Mouse (Mus musculus) liver, embryonic 13.5 days (tissue): ENCODE data around the gene 4930558K02Rik. TPM values are rescaled to one million over a fixed set of nuclear protein-coding genes. Genes with fewer than 3 reads are reported as not detected.
A peak's percentile ranks its signal among the peaks of the same experiment; 100 is the strongest.

Experiments
- ATAC-seq: fragments of 200-750 bp; cut with Nextera tagmentation; 2 replicates; pipeline ENCODE4 v1.8.0; 2017; ENCODE audit warnings: low read depth, mild to moderate bottlenecking, moderate number of reproducible peaks, moderate library complexity
- DNase-seq: peaks from one replicate; pipeline ENCODE4 v3.0.0; 2022
- H3K27ac ChIP-seq: fragments of 300-500 bp; sonication (generic); 2 replicates; pipeline ENCODE4 v1.5.1; 2015; ENCODE audit warnings: moderate library complexity, mild to moderate bottlenecking, inconsistent platforms
- H3K27me3 ChIP-seq: fragments of 300-500 bp; sonication (generic); 2 replicates; pipeline ENCODE4 v1.6.1; 2015; ENCODE audit warnings: mild to moderate bottlenecking, inconsistent platforms
- H3K36me3 ChIP-seq: fragments of 300-500 bp; sonication (generic); 2 replicates; pipeline ENCODE4 v1.6.1; 2015; ENCODE audit warnings: mild to moderate bottlenecking, inconsistent platforms
- H3K4me1 ChIP-seq: fragments of 300-500 bp; sonication (generic); replicated peaks from 2 replicates; pipeline ENCODE4 v1.6.1; 2015; ENCODE audit warnings: inconsistent platforms
- H3K4me2 ChIP-seq: fragments of 300-500 bp; sonication (generic); 2 replicates; pipeline ENCODE4 v1.6.1; 2015; ENCODE audit warnings: inconsistent platforms, mild to moderate bottlenecking, moderate library complexity
- H3K4me3 ChIP-seq: fragments of 300-500 bp; sonication (generic); replicated peaks from 2 replicates; pipeline ENCODE4 v1.5.1; 2015; ENCODE audit warnings: mild to moderate bottlenecking, inconsistent platforms
- H3K9ac ChIP-seq: fragments of 300-500 bp; sonication (generic); 2 replicates; pipeline ENCODE4 v1.6.1; 2015; ENCODE audit warnings: mild to moderate bottlenecking, inconsistent platforms
- H3K9me3 ChIP-seq: fragments of 300-500 bp; sonication (generic); replicated peaks from 2 replicates; pipeline ENCODE4 v1.6.1; 2016; ENCODE audit warnings: inconsistent platforms
- WGBS: fragments of 180-500 bp; shearing (Covaris S2); methylation state at CpG from one replicate; pipeline ENCODE4 v1.1.7; 2015; ENCODE audit not compliant: insufficient replicate concordance; 5-methylcytosine and 5-hydroxymethylcytosine counted together
- polyA plus RNA-seq: library from polyadenylated mRNA; unstranded; fragments of >200 nt; fragmentation: Nextera tagmentation; extraction: Ambion mirVana; gene quantifications from 2 replicates; pipeline ENCODE4 v1.2.1, GENCODE M21; 2015

The 4930558K02Rik gene
- polyA plus RNA-seq, 1 experiment from 2014 or later: not detected

DNA sequence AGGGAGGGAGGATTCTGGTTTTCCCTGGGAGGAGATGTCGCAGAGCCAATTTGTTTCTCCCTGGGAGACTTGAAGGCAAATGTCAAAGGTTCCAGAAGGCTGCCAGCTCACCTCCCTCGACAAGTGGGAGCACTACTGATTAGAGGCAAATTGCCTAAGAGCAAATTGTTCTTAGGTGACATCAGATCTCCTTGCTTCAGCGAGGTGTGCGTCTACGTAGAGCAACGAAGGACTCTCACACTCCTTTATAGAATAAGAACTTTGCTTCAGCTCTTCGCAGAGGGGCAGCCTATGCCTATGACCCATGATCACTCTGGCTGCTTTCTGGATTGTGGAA, 65.8 kb downstream of the 4930558K02Rik start:
- Histone ChIP-seq H3K27me3 (no peaks in the 10 kb centered on the region), H3K27ac (no peak overlapping the region), H3K9me3 (no peaks in the 10 kb centered on the region), H3K4me2 (no peak overlapping the region), H3K4me3 (no peak overlapping the region), H3K9ac (no peak overlapping the region), H3K4me1 (peaks cover 2% of the 10 kb centered on the region; the same call in 1 of the 2 replicates), H3K36me3 (no peaks in the 10 kb centered on the region)
- DNase-seq: no peak
- ATAC-seq: no peak
- 68% methylated on average over 7 of the region's 7 CpGs for WGBS

DNA sequence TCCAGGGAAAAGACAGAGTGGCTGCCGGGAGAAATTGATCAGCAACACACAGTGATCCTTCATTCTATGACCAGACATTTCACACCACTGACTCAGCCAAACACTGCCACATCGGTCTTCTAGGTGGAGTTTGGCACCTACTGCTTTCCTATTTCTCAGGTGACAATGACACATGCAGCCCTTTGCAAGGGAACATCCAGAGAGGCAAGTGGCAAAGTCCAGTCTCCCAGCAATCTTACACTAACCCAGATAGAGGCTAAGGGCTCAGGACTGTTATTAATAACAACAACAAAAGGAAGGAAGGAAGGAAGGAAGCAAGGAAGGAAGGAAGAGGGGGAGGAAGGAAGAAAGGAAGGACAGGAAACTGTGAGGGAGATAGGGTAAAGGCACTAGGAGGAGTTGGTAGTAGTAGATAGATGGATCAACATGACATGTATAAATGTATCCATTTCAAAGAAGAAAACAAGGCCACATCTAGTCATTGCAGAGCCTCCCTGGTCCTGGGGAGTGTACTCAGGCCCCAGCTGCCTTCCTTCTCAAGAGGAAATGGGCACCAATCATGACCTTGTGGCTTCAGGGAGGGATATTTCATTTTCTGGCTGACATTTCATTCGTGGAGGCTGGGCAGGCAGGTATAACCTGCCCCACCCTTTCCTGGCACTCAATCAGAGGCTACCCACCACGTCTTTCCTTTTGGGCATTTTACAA, 66.3 kb downstream of the 4930558K02Rik start:
- DNase-seq (no peak), ATAC-seq (no peak)
- Histone ChIP-seq H3K4me3 (no peak overlapping the region), H3K9ac (no peak overlapping the region), H3K27ac (no peak overlapping the region), H3K27me3 (no peaks in the 10 kb centered on the region), H3K4me1 (0 out of 2 replicates have a peak, but pooled peaks cover 2% of the 10 kb centered on the region), H3K36me3 (no peaks in the 10 kb centered on the region), H3K4me2 (no peak overlapping the region), H3K9me3 (no peaks in the 10 kb centered on the region)
- 41% methylated on average over 4 of the region's 4 CpGs for WGBS

DNA sequence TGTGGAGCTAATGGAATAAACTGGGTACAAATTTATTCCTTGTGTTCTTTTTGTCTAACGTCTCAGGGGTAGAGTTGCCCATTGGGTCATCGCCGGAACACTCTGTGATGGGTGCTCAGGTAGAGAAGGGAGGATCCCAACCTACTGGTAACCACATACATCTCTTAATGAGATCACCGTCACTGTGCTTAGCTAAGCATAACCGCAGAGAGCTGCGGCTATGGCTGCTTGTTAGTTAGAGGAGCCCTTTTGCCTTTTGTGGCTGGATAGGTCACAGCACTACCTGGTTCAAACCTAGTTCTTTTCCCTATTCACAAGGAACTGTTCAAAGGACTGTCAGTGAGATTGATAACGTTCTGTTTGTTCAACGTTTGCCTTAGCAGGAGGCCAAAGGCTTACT, 70.4 kb downstream of the 4930558K02Rik start:
- WGBS: 76% methylated on average over 8 of the region's 8 CpGs
- ATAC-seq (no peak), DNase-seq (no peak)
- Histone ChIP-seq H3K4me3 (no peak overlapping the region), H3K27ac (no peak overlapping the region), H3K27me3 (no peaks in the 10 kb centered on the region), H3K4me2 (no peak overlapping the region), H3K36me3 (no peaks in the 10 kb centered on the region), H3K9me3 (no peaks in the 10 kb centered on the region), H3K9ac (no peak overlapping the region), H3K4me1 (0 out of 2 replicates have a peak, but pooled peaks cover 3% of the 10 kb centered on the region)

DNA sequence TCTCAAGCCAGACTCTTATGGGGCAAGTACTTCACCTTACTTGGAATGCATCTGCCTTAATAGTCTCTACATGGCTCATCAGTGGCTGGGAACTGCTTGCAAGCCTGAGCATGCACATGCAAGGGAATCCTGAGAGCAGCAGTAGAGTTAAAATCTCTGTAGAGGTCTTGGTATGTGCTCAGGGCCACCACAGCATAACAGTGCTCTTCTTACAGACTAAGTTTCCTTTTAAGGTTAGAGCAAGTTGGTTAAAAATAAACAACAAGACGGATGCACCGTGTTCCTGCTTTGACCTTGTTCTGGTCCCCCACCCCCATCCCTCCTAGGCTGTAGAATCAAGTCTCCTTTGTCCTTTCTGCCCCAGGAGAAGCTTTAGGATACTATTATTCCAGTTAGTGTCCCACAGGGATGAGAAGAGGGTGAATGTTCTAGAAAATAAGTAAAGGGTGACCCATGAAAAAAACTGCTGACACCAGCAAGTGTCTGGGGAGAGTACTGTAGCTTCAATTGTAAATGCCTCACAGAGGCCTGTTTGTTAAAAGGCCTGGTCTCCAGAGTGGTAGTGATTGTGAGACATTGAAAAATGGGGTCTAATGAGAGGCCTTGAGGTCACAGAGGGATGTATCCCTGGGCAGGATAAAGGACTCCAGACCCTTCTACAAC, 71.5 kb downstream of the 4930558K02Rik start:
- no peaks in the 10 kb centered on the region for H3K27me3 ChIP-seq
- 0 out of 2 replicates have a peak, but pooled peaks cover 5% of the 10 kb centered on the region for H3K4me1 ChIP-seq
- no peak for ATAC-seq
- no peak overlapping the region; the same call in 1 of the 2 replicates for H3K27ac ChIP-seq
- no peaks in the 10 kb centered on the region for H3K9me3 ChIP-seq
- no peak for DNase-seq
- WGBS: 28% methylated on average over 2 of the region's 2 CpGs
- H3K36me3 ChIP-seq: no peaks in the 10 kb centered on the region
- no peak overlapping the region for H3K4me3 ChIP-seq
- no peak overlapping the region for H3K9ac ChIP-seq
- H3K4me2 ChIP-seq: no peak overlapping the region

DNA sequence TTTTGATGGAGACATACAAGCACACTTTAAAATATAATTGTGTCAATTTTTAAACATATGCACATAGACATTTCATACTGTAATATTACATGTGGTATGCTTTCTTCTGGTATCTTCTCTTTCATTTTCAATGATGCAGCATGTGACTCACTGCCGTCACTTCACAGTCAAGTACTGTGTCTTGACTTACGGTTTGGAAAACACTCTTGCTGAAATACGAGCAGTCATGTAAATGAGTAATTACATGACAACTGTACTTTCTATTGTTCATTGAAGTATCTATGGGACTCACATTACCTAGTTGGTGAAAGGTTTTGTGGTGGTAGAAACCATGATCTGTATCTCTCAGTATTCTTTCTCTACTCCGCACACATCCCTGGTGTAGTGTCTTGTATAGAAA, 72.3 kb downstream of the 4930558K02Rik start:
- Histone ChIP-seq H3K4me1 (peaks cover 11% of the 10 kb centered on the region; the same call in 1 of the 2 replicates), H3K9ac (no peak overlapping the region)
- WGBS: 78% methylated on average over 4 of the region's 4 CpGs

DNA sequence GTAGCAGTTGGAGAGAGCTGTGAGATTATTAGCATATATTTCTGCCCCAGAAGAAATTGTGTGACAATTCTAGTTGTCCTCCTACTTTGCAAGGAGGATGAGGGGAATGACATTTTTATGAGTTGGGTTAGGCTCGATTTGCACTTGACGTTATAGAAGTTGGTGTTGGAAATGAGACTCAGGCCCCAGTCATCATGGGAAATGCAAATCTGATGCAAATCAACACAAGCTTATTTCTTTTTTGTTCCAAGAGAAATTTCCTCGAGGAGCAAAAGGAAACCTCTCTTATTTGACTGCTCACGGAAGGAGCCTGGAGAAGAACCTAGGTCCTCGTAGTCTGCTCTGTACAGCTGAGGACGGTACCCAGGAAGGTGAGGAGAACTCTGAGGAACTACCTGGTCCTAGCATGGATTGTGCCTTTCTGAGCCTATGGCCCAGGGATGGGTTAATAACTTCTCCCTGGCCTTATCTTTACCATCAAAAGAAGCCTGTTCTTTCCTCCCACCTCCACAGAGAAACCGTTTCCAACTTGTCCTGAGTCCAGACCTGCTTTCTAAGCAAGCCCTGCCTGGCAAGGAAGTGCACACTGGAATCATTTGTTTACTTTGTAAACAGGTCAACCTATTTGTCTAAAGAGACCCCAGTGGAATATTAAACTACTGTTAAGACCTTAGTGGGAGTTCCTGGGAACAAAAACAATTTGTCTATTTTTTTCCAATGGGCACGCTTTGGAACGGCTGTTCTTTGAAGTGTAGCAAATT, 76.6 kb downstream of the 4930558K02Rik start:
- no peaks in the 10 kb centered on the region for H3K36me3 ChIP-seq
- H3K4me1 ChIP-seq: peaks cover 8% of the 10 kb centered on the region; the same call in 1 of the 2 replicates
- H3K27me3 ChIP-seq: no peaks in the 10 kb centered on the region
- H3K9me3 ChIP-seq: no peaks in the 10 kb centered on the region
- no peak; the same call in 1 of the 2 replicates for ATAC-seq
- WGBS: 67% methylated on average over 9 of the region's 9 CpGs
- no peak overlapping the region for H3K4me3 ChIP-seq
- no peak overlapping the region for H3K9ac ChIP-seq
- DNase-seq: no peak
- H3K27ac ChIP-seq: no peak overlapping the region
- no peak overlapping the region for H3K4me2 ChIP-seq

More for the DNA sequence above, 72.3 kb downstream of the 4930558K02Rik start:
- Histone ChIP-seq H3K4me3 (no peak overlapping the region), H3K27ac (no peak overlapping the region), H3K9me3 (no peaks in the 10 kb centered on the region), H3K27me3 (no peaks in the 10 kb centered on the region), H3K4me2 (no peak overlapping the region), H3K36me3 (no peaks in the 10 kb centered on the region)
- no peak for DNase-seq
- no peak for ATAC-seq

DNA sequence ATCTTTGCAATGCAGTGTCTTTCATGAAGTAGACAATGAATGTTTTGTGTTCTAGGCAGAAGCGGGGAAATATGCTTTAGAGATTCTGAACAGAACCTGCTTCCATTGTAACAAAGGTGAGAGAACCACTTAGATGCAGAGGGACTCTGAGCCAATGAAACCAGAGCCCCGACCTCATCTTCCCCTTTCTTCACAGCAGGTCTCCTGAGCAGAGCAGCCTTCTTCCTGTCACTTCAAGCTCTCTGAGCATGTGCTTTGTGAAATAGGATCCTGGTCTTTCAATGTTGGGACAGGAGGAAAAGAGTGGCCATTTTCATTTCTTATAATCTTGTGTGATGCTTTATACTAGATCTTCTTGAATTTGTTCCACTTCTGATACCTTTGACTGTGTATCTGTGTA, 79.3 kb downstream of the 4930558K02Rik start:
- H3K9me3 ChIP-seq: no peaks in the 10 kb centered on the region
- no peaks in the 10 kb centered on the region for H3K36me3 ChIP-seq

DNA sequence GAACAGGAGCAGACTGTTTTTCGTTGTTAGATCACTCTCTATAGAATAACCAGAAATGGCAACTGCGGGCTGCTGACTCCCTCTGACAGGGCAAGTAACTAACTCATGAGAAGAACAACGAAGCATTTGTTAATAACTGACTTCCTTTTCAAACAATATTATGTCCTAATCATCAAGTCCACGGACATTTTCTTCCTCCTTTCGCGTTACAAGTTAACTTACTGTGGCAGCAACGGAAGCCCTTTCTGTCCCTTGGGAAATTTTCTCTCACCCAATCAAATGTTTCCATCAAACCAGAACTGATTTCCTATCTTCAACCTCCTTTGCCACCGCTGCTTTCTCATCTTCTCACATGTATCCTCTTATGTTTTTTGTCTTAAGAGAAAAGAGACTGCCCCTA, 82.2 kb downstream of the 4930558K02Rik start:
- Histone ChIP-seq H3K9me3 (no peaks in the 10 kb centered on the region), H3K9ac (no peak overlapping the region), H3K4me2 (no peak overlapping the region), H3K4me1 (peaks cover 39% of the 10 kb centered on the region), H3K27me3 (no peaks in the 10 kb centered on the region), H3K4me3 (no peak overlapping the region), H3K36me3 (no peaks in the 10 kb centered on the region), H3K27ac (peak overlapping the region; percentile 53)
- 73% methylated on average over 8 of the region's 8 CpGs for WGBS
- ATAC-seq (no peak), DNase-seq (no peak)

More for the DNA sequence above, 79.3 kb downstream of the 4930558K02Rik start:
- ATAC-seq (no peak), DNase-seq (no peak)
- no peak overlapping the region for H3K27ac ChIP-seq
- 39% methylated on average over 2 of the region's 2 CpGs for WGBS
- no peaks in the 10 kb centered on the region for H3K27me3 ChIP-seq
- H3K4me3 ChIP-seq: no peak overlapping the region
- H3K4me2 ChIP-seq: no peak overlapping the region
- H3K4me1 ChIP-seq: peaks cover 22% of the 10 kb centered on the region
- no peak overlapping the region for H3K9ac ChIP-seq

DNA sequence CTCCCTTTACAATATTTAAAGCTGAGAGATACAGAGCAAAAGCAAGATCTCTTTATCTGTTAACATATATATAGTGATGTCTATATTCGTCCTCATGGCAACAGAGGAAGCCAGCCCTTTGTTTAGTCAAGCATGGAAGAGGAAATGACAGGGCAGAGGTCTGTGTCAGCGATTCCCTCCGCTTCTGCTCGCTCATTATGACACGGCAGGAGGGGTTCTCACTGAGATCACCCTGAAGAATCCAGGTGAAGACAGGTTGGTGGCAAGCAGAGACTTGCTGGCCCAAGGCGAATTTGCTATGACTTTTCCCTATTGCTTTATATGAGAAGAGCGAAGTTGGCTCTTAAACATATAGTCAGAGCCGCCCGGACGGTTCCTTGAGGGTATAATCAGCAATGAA, 83.3 kb downstream of the 4930558K02Rik start:
- DNase-seq: peak; percentile 37
- Histone ChIP-seq H3K27me3 (no peaks in the 10 kb centered on the region), H3K4me3 (no peak overlapping the region), H3K36me3 (no peaks in the 10 kb centered on the region), H3K9ac (no peak overlapping the region), H3K4me1 (peaks cover 43% of the 10 kb centered on the region), H3K4me2 (peak overlapping the region; percentile 23; the same call in 1 of the 2 replicates), H3K9me3 (no peaks in the 10 kb centered on the region), H3K27ac (peak overlapping the region; percentile 97)
- peak; percentile 14; the same call in 1 of the 2 replicates for ATAC-seq
- 51% methylated on average over 10 of the region's 10 CpGs for WGBS

DNA sequence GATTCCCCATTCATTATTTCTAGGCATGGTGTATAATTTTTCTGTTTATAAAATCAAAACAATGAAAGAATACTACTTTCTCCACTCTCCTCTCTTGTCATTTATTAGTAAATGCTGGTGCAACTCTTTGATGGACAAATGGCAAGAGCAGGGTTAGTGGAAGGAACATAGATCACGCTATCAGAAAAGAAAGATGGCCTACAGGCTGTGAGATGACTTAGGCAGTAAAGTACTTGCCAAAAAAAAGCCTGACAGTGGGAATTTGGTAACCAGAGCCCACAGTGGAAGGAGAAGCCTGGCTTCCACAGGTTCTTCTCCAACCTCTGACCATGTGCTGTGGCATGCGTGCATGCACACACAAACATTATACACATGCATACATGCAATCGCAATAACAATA, 84.4 kb downstream of the 4930558K02Rik start:
- no peaks in the 10 kb centered on the region for H3K27me3 ChIP-seq
- H3K4me3 ChIP-seq: no peak overlapping the region
- DNase-seq: no peak
- WGBS: 81% methylated on average over 3 of the region's 3 CpGs
- H3K27ac ChIP-seq: peak overlapping the region; percentile 97
- H3K4me1 ChIP-seq: peaks cover 43% of the 10 kb centered on the region
- no peaks in the 10 kb centered on the region for H3K36me3 ChIP-seq
- H3K9me3 ChIP-seq: no peaks in the 10 kb centered on the region
- peak overlapping the region; percentile 53 for H3K4me2 ChIP-seq
- ATAC-seq: peak; percentile 54
- peak overlapping the region; percentile 54; the same call in 1 of the 2 replicates for H3K9ac ChIP-seq

DNA sequence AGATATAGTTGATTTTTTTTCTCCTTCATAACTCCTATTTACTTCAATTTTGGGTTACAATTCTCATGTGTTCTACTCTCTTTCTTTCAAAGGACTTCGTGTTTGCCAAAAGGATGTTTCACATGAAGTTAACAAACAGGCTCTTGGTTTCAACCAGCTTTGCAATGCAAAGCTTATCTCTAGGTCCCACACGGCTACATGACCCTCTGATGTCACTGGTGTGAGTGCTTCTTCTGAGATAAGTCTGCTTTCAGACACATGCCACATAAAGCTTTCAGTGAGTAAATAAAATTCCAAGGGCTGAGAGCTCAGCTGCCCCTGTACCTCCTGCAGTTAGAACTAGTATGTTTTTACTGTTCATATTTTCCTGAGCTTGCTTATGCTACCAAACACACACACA, 84.9 kb downstream of the 4930558K02Rik start:
- Histone ChIP-seq H3K27ac (peak overlapping the region; percentile 97), H3K27me3 (no peaks in the 10 kb centered on the region), H3K36me3 (no peaks in the 10 kb centered on the region), H3K4me3 (no peak overlapping the region), H3K4me2 (peak overlapping the region; percentile 53), H3K4me1 (peaks cover 43% of the 10 kb centered on the region), H3K9ac (peak overlapping the region; percentile 64), H3K9me3 (no peaks in the 10 kb centered on the region)
- DNase-seq (peak; percentile 82), ATAC-seq (peak; percentile 94)
- 3% methylated on average over 2 of the region's 2 CpGs for WGBS
